In the genomic region with DNA sequence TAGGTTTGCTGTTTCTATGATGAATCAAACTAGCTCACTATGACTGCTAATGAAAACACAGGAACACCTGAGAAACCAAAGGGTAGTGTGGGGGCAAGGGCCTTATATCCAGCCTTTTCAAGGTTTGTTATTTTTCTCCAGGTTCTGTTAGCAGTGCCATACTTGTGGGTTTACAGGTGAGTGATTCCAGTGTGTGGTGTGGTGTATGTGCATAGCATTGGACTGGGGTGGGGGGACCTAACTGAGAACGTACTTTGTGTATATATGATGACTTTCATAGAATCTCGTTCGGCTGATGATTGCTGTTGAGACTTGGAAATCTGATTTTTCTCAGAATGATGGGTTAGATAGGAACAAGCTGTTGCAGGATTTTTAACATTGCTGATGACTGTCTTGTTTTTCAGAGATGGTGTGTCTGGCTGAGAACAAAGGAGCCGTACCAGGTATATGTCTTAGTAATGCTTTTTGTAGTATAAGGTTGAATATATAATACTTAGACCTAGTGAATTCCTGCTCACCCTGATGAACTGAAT, we compare ENCODE assay signal across 9 mouse cellular contexts. TPM values are rescaled to one million over a fixed set of nuclear protein-coding genes. Genes with fewer than 3 reads are reported as not detected.
DNase-seq lines count a peak whose midpoint lies in the region; ATAC-seq and TF ChIP-seq lines count a peak whose summit lies in the region.
"Had no signal": no experiment of that assay in that cellular context is flagged by ENCODE, and none has a peak within 500 bp of the region (broad histone marks: within the 10 kb centered on the region; RNA-seq: fewer than 3 reads in every experiment).

No protein-coding gene starts in this region.

- H3K9me3 ChIP-seq in heart, embryonic 11.5 days (replicated peaks; ENCODE audit: control insufficient read depth, low read length): no peaks in the 10 kb centered on the region
- H3K9me3 ChIP-seq in hindbrain, embryonic 15.5 days: no peaks in the 10 kb centered on the region
- H3K9me3 ChIP-seq in midbrain, embryonic 13.5 days: no peaks in the 10 kb centered on the region

- H3K4me1 ChIP-seq in heart, embryonic 11.5 days (ENCODE audit: control insufficient read depth, insufficient read depth, low read length): peaks cover 15% of the 10 kb centered on the region
- H3K4me1 ChIP-seq in heart, adult 2 months (ENCODE audit: control insufficient read depth, insufficient read depth, low read length): peaks cover 2% of the 10 kb centered on the region
- H3K4me1 ChIP-seq in hindbrain, embryonic 15.5 days (replicated peaks): peaks cover 34% of the 10 kb centered on the region
- H3K4me1 ChIP-seq in midbrain, embryonic 13.5 days (replicated peaks): peaks cover 38% of the 10 kb centered on the region

- no peak for DNase-seq in heart, adult 2 months
- peak; percentile 11 for DNase-seq in R1 (ENCODE audit: low read depth, low spot score)
- DNase-seq in frontal cortex, postnatal 14 days (ENCODE audit: low spot score in 2 of 2): no peak
- DNase-seq in frontal cortex, postnatal 10 days (ENCODE audit: low spot score in 2 of 2): no peak
- no peak for DNase-seq in left cerebral cortex, postnatal 25 days (ENCODE audit: low spot score in 2 of 2)
- DNase-seq: adrenal gland, postnatal 14 days had no signal

- no peaks in the 10 kb centered on the region; the same call in 1 of the 2 replicates for H3K79me2 ChIP-seq in heart, adult 2 months (replicated peaks; ENCODE audit: control insufficient read depth, insufficient read depth, low read length)

- intact Hi-C loops in heart, adult 2 months (cut with DNase I): no loop called here
- intact Hi-C loops in left cerebral cortex, postnatal 25 days (cut with DNase I): no loop called here

- TF ChIP-seq EP300 in heart, adult 2 months (IDR thresholded peaks at IDR 0.05; ENCODE audit: insufficient read depth, low read depth, low read length): no peak

- TF ChIP-seq POLR2A in heart, adult 2 months (IDR thresholded peaks at IDR 0.05; ENCODE audit: insufficient read depth, low read depth, low read length): no peak

- no peak for ATAC-seq in heart, embryonic 11.5 days (replicated peaks; ENCODE audit: insufficient number of reproducible peaks, low FRiP score, low TSS enrichment)
- no peak for ATAC-seq in hindbrain, embryonic 15.5 days (ENCODE audit: low FRiP score, low read depth)
- no peak for ATAC-seq in midbrain, embryonic 13.5 days

- H3K4me3 ChIP-seq in heart, embryonic 11.5 days (ENCODE audit: low read depth, low read length): peak overlapping the region; percentile 80
- no peak overlapping the region for H3K4me3 ChIP-seq in heart, adult 2 months
- H3K4me3 ChIP-seq in hindbrain, embryonic 15.5 days: peak overlapping the region; percentile 71
- peak overlapping the region; percentile 71 for H3K4me3 ChIP-seq in midbrain, embryonic 13.5 days (replicated peaks)

- H3K36me3 ChIP-seq in heart, embryonic 11.5 days (ENCODE audit: control insufficient read depth, insufficient read depth, low read length): peaks cover 20% of the 10 kb centered on the region
- H3K36me3 ChIP-seq in heart, adult 2 months (ENCODE audit: control insufficient read depth, insufficient read depth, low read length): peaks cover 31% of the 10 kb centered on the region
- H3K36me3 ChIP-seq in hindbrain, embryonic 15.5 days: peaks cover 28% of the 10 kb centered on the region
- peaks cover 27% of the 10 kb centered on the region for H3K36me3 ChIP-seq in midbrain, embryonic 13.5 days

- TF ChIP-seq CTCF in heart, adult 2 months (IDR thresholded peaks at IDR 0.05): no peak

- H3K27ac ChIP-seq in heart, embryonic 11.5 days (ENCODE audit: low read depth, low read length): 0 out of 2 replicates have a peak overlapping the region, but pooled peaks have one; percentile 46
- H3K27ac ChIP-seq in heart, adult 2 months: no peak overlapping the region
- H3K27ac ChIP-seq in hindbrain, embryonic 15.5 days (replicated peaks): no peak overlapping the region
- H3K27ac ChIP-seq in midbrain, embryonic 13.5 days: no peak overlapping the region

- H3K27me3 ChIP-seq in heart, embryonic 11.5 days (ENCODE audit: control insufficient read depth, insufficient read depth, low read length): no peaks in the 10 kb centered on the region
- H3K27me3 ChIP-seq in heart, adult 2 months (ENCODE audit: control insufficient read depth, insufficient read depth, low read length): no peaks in the 10 kb centered on the region
- no peaks in the 10 kb centered on the region for H3K27me3 ChIP-seq in hindbrain, embryonic 15.5 days
- H3K27me3 ChIP-seq in midbrain, embryonic 13.5 days: no peaks in the 10 kb centered on the region

- 65% methylated on average over 4 of the region's 4 CpGs for WGBS in heart, embryonic 11.5 days (ENCODE audit: insufficient replicate concordance)
- 65% methylated on average over 4 of the region's 4 CpGs for WGBS in heart, adult 2 months
- WGBS in hindbrain, embryonic 15.5 days: 54% methylated on average over 4 of the region's 4 CpGs
- 57% methylated on average over 4 of the region's 4 CpGs for WGBS in midbrain, embryonic 13.5 days

- peak overlapping the region; percentile 92 for H3K4me2 ChIP-seq in heart, embryonic 11.5 days
- H3K4me2 ChIP-seq in hindbrain, embryonic 15.5 days: peak overlapping the region; percentile 61
- peak overlapping the region; percentile 67 for H3K4me2 ChIP-seq in midbrain, embryonic 13.5 days (replicated peaks)

- H3K9ac ChIP-seq in heart, embryonic 11.5 days (ENCODE audit: low read depth, low read length): peak overlapping the region; percentile 95
- no peak overlapping the region for H3K9ac ChIP-seq in heart, adult 2 months (ENCODE audit: low read depth, low read length)
- H3K9ac ChIP-seq in hindbrain, embryonic 15.5 days: peak overlapping the region; percentile 75; the same call in 1 of the 2 replicates
- H3K9ac ChIP-seq in midbrain, embryonic 13.5 days (replicated peaks): peak overlapping the region; percentile 88

RNA-seq across cellular contexts. Expression of a gene that starts 2.0 kb away (rescaled TPM):
- polyA plus RNA-seq in heart, embryonic 11.5 days (2014; fragmentation: Nextera tagmentation; extraction: Ambion mirVana): 82.6 and 87.8 TPM in 2 replicates
- 10 to 100 TPM; 41.0 to 42.2 TPM for total RNA-seq in heart, adult 2 months (2021)
- 60.9 and 61.1 TPM in 2 replicates for polyA plus RNA-seq in heart, adult 2 months (2012; rRNA removed)
- 170 and 175 TPM in 2 replicates for polyA plus RNA-seq in hindbrain, embryonic 15.5 days (2015; fragmentation: Nextera tagmentation; extraction: Ambion mirVana)
- polyA plus RNA-seq in midbrain, embryonic 13.5 days (2015; fragmentation: Nextera tagmentation; extraction: Ambion mirVana): 151 and 153 TPM in 2 replicates
- 100 to 1,000 TPM; 148 to 161 TPM for total RNA-seq in left cerebral cortex, postnatal 25 days (2021)

RNA-seq across cellular contexts. Expression of a gene that starts 10.5 kb away (rescaled TPM):
- polyA plus RNA-seq in heart, embryonic 11.5 days (2014; fragmentation: Nextera tagmentation; extraction: Ambion mirVana): 56.4 and 58.8 TPM in 2 replicates
- 10 to 100 TPM; 18.7 to 19.2 TPM for total RNA-seq in heart, adult 2 months (2021)
- polyA plus RNA-seq in heart, adult 2 months (2012; rRNA removed): 15.7 and 18.2 TPM in 2 replicates
- 91.9 and 96.1 TPM in 2 replicates for polyA plus RNA-seq in hindbrain, embryonic 15.5 days (2015; fragmentation: Nextera tagmentation; extraction: Ambion mirVana)
- polyA plus RNA-seq in midbrain, embryonic 13.5 days (2015; fragmentation: Nextera tagmentation; extraction: Ambion mirVana): 89.1 and 93.4 TPM in 2 replicates
- 10 to 100 TPM; 46.0 to 58.5 TPM for total RNA-seq in left cerebral cortex, postnatal 25 days (2021)

RNA-seq across cellular contexts. Expression of a gene that starts 15.4 kb away (rescaled TPM):
- 0.99 and 2.2 TPM in 2 replicates for polyA plus RNA-seq in heart, embryonic 11.5 days (2014; fragmentation: Nextera tagmentation; extraction: Ambion mirVana)
- total RNA-seq in heart, adult 2 months (2021): under 1 TPM in 1 of 2 experiments, not detected in 1; 0.57 TPM
- 0.62 and 1.3 TPM in 2 replicates for polyA plus RNA-seq in heart, adult 2 months (2012; rRNA removed)
- polyA plus RNA-seq in hindbrain, embryonic 15.5 days (2015; fragmentation: Nextera tagmentation; extraction: Ambion mirVana): 1.3 and 1.7 TPM in 2 replicates
- polyA plus RNA-seq in midbrain, embryonic 13.5 days (2015; fragmentation: Nextera tagmentation; extraction: Ambion mirVana): 2.2 and 2.5 TPM in 2 replicates
- 1 to 10 TPM; 1.1 to 1.5 TPM for total RNA-seq in left cerebral cortex, postnatal 25 days (2021)

RNA-seq across cellular contexts. Expression of a gene that starts 16.1 kb away (rescaled TPM):
- 82.2 and 85.1 TPM in 2 replicates for polyA plus RNA-seq in heart, embryonic 11.5 days (2014; fragmentation: Nextera tagmentation; extraction: Ambion mirVana)
- 10 to 100 TPM; 23.8 to 25.3 TPM for total RNA-seq in heart, adult 2 months (2021)
- polyA plus RNA-seq in heart, adult 2 months (2012; rRNA removed): 33.4 and 49.3 TPM in 2 replicates
- polyA plus RNA-seq in hindbrain, embryonic 15.5 days (2015; fragmentation: Nextera tagmentation; extraction: Ambion mirVana): 113 and 122 TPM in 2 replicates
- 121 and 127 TPM in 2 replicates for polyA plus RNA-seq in midbrain, embryonic 13.5 days (2015; fragmentation: Nextera tagmentation; extraction: Ambion mirVana)
- 10 to 100 TPM; 61.5 to 70.1 TPM for total RNA-seq in left cerebral cortex, postnatal 25 days (2021)

RNA-seq across cellular contexts. Expression of a gene that starts 31.7 kb away (rescaled TPM):
- polyA plus RNA-seq in heart, embryonic 11.5 days (2014; fragmentation: Nextera tagmentation; extraction: Ambion mirVana): 126 and 138 TPM in 2 replicates
- total RNA-seq in heart, adult 2 months (2021): 10 to 100 TPM; 35.5 to 41.8 TPM
- 66.5 and 93.2 TPM in 2 replicates for polyA plus RNA-seq in heart, adult 2 months (2012; rRNA removed)
- 142 and 145 TPM in 2 replicates for polyA plus RNA-seq in hindbrain, embryonic 15.5 days (2015; fragmentation: Nextera tagmentation; extraction: Ambion mirVana)
- 195 and 206 TPM in 2 replicates for polyA plus RNA-seq in midbrain, embryonic 13.5 days (2015; fragmentation: Nextera tagmentation; extraction: Ambion mirVana)
- 10 to 100 TPM; 87.4 to 92.0 TPM for total RNA-seq in left cerebral cortex, postnatal 25 days (2021)
